Mouse (Mus musculus): ENCODE results near the gene Acoxl.

GRCm38 (mm10) chr2:127926679-127927324, 88.1 kb downstream of the Acoxl start:
- TF ChIP-seq POLR2A (IDR thresholded peaks at IDR 0.05; ENCODE audit: low read depth, low read length) (no peak), CTCF (IDR thresholded peaks at IDR 0.05; ENCODE audit: extremely low read depth, insufficient read depth, insufficient read length, insufficient replicate concordance) (no peak)
